Mouse (Mus musculus): ENCODE measurements around the gene Qrfp.

Gene Qrfp

GRCm38 (mm10) chr2:31810444-31810843 lies at the start of gene Qrfp:
TSS of gene Qrfp (minus strand) at chr2:31810580.
- no peak for DNase-seq

DNA sequence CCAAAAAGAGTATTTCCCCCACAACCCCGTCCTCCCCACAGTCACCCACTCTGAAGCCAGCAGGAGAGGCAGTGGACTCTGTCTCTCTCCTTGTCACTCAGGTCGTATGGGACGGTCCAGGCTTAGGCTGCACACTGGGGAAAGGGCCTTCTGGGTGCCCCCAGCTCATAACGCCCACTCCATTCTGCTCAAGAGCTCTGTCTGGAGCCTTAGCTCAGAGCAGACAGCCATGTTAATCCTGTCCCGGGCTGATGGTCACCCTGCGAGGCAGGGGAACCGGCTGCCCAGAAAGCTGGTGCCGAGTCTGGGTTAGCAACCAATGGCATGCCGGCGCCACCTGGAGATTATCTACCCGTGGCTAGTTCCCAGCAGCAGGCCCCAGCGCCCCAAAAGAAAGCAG lies 48.1 kb upstream of the Qrfp start:
- no peak for DNase-seq

DNA sequence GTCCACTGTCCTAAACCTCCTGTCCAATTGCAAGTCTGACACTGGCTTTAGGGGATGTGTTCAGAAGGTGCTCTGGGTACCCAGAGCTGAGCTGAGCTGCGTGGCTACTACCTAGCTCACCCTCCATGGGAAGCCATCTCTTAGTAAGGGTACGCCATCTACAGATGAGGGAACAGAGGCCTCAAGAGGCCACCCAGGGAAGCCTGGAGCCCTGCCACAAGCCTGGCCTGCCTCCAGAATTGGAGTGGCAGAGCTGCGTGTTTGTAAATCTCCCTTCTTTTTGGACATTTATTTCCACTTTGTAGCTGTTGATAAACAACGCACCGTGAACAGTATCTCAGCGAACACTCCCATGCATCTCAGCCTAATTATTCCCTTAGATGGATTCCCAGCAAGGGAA lies 46.8 kb upstream of the Qrfp start:
- DNase-seq = no peak

- DNase-seq = no peak
These were observed 45.6 kb upstream of the Qrfp start for GRCm38 (mm10) chr2:31855991-31856390.

- DNase-seq = no peak
These were observed 39.8 kb upstream of the Qrfp start for GRCm38 (mm10) chr2:31850141-31850540.

DNA sequence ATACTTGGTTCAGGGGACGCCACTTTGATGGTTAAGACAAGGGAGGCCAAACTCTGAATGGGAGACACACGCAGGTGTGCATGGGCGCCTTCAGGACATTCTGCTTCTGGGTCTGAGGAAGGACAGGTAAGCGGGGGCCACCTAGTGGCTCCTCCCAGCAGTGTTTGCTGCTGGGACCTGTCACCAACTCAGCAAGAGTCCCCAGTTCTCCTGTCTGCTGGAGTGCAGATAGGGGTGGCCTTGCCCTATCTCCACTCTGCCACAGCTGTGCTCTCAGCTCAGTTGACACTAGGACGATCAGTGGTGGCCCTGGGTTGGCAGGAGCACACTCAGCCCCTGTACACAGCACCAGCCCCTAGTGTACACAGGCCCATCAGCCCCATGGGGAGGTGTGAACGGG lies 37.5 kb upstream of the Qrfp start:
- peak; percentile 49 for DNase-seq

DNA sequence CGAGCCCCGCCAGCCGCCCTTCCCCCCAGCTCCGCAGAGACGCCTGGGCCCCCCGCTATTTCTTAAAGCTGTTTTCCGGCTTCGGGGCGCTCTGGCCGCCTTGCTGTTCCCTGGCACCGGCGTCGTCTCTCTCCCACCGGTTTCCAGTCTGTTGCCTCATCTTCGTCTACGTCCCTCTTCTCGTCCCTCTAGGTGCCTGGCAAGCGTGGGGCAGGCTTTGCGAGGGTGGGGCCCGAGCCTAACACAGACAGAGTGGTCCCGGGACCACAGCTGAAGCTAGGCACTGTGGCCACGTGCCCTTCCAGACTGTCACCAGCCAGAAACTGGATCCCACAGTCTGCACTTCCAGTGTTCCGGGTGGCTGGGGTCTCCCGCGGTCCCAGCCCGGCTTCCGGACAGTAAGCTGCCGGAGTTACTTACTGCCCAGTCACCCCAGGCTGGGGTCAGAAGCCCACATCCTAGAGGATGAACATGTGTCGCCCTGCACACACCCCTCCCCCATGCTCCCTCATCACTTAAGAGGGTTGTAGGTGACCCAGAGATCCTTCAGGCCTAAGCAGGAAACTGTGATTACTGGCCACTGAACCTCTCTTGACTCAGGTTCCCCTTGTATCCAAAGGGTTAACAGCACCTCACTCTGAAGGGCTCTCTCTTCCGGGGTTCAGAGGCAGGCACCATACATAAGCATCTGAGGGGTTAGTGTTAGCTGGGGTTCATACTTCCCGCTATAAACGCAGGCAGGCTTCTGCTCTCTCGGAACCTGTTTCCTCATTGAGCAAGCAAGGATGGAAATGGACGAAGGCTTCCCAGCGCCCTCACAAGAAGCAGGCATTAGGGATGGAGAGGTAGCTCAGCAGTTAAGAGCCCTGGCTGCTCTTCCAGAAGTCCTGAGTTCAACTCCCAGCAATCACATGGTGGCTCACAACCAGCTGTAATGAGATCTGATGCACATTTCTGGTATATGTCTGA lies 36.6 kb upstream of the Qrfp start:
- DNase-seq = no peak

GRCm38 (mm10) chr2:31845896-31846691 lies 35.7 kb upstream of the Qrfp start, which contains the start of gene Fibcd1:
TSS of gene Fibcd1 (minus strand) at chr2:31846005.
- no peak for DNase-seq

DNA sequence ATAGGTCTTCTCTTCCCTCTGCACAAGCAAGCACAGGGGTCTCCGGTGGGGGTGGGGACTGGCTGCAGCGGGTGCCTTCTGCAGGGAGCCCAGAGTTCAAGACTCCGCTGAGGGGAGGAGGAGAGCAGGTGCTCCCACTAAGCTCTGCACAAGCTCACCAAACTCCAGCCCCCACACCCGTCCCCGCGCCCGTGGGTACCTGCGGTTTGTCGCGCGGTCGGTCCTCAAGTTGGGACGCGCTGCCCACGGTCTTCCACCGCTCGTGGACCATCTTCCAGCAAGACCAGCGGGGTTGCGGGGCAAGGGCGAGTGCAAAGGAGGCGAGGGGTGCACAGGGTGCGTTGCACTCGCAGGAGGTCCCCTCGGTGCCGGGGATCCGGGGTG lies 35.1 kb upstream of the Qrfp start:
- DNase-seq = no peak

DNA sequence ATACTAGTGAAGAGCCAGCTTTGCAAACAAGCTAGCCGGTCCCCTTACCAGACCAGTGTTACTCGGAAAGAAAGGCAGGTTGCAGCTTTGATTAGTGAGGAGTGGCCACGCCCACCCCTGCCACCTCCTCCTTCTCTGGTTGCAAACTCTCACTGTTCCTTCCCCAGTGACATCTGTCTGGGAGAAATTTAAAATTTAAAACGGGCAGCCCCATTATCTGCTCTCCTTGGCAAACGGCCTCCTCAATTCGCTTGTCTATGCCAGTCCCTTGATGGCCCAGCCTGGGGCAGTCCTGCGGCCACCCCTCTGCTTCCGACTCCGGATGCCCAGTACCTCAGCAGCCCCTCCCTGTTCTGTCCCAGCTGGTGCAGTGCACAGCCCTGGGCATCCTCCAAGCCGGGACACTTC lies 34.4 kb upstream of the Qrfp start:
- DNase-seq = no peak

DNA sequence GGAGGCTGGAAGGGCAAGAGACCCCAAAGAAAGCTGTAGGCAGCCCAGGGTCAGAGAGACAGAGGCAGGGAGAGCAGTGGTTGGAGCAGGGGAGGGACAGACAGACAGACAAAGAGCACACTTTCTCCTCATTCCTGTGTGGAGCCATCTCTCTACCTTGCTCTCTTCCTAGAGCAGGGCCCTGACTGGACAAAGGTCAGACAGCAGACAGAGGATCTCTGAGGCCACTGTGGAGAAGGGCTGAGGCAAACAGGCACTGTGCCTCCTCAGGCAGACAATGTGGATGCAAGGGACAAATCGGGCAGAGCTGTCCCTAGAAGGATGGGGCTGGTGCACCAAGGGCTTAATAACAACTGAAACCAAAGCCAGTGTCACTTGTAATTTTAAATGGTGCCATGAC lies 28.5 kb upstream of the Qrfp start:
- no peak for DNase-seq

GRCm38 (mm10) chr2:31836985-31837384 lies 26.6 kb upstream of the Qrfp start:
- no peak for DNase-seq

DNA sequence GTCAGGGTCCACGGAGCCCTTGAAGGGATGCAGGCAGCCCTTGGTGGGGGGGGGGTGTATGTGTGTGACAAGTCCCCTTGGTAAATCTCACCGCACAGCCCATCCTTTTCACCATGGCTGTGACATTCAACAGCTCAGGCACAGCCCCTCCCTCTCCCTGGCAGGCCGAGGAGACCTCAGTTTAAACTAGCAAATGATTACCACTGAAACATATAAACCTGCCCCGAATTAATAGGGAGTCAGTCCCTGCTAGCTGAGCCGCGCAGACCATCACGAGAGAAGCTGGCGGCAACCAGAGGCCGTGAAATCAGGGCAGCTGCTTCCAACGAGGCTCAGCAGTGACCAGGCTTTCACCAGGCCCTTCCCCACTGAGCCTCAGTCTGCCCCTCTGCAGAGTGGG lies 25.7 kb upstream of the Qrfp start:
- DNase-seq = no peak

GRCm38 (mm10) chr2:31828311-31828825 lies 18.0 kb upstream of the Qrfp start:
- DNase-seq = no peak

DNA sequence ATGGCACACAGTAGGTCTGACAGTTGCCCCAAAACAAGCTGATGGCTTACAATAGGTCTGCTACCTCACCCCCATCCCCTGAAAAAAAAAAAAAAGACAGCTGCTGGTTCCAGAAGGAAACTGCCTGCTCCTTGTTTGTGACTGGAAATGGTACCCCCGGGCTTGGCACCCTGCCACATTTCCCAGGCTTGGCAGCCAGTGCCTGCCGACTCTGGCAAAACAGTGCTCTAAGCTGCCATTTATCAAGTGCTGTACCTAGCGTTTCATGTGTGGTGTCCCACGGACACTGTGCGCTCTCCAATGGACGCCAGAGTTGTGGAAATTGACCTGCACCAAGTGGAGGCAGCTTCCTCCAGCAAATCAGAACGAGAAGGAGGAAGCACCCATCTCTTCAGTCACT lies 17.5 kb upstream of the Qrfp start:
- no peak for DNase-seq

GRCm38 (mm10) chr2:31826094-31827085 lies 16.0 kb upstream of the Qrfp start:
- no peak for DNase-seq

GRCm38 (mm10) chr2:31825469-31825911 lies 15.1 kb upstream of the Qrfp start:
- DNase-seq = no peak

DNA sequence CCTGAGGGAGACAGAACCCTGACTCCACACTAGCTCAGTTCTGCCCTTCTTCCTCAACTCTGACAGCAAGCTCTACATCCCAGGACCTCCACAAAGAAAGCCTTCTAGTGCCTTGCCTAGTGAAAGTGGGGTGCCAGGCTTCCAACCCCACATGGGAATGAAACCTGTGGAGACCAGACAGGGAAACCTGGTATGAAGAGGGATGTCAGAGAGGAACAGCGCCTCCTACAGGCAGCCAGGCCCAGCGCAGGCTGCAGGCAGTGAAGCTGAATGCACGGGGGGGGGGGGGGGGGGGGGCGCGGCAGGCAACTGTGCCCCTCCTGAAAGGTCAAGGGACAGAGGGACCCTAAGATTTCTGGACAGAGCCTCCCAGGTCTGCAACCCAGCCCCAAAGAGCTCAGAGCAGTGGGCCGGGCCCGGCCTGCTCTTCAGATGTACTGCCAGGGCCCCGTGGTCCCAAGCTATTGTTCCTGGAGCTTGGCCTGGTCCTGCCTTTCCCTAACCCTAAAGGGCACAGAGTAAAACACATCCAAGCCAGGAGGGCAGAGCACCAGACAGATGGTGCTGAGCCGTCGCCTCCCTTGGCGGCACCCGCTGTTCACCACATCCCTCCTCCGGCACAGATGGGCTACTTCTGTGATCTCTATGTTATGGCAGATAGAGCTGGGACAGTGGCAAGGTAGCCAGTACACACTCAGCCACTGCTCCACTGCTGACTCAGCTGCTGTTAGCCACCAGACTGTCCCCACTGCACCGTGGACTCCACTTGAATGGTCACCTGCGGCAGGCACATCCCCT lies 13.8 kb upstream of the Qrfp start:
- DNase-seq = no peak

DNA sequence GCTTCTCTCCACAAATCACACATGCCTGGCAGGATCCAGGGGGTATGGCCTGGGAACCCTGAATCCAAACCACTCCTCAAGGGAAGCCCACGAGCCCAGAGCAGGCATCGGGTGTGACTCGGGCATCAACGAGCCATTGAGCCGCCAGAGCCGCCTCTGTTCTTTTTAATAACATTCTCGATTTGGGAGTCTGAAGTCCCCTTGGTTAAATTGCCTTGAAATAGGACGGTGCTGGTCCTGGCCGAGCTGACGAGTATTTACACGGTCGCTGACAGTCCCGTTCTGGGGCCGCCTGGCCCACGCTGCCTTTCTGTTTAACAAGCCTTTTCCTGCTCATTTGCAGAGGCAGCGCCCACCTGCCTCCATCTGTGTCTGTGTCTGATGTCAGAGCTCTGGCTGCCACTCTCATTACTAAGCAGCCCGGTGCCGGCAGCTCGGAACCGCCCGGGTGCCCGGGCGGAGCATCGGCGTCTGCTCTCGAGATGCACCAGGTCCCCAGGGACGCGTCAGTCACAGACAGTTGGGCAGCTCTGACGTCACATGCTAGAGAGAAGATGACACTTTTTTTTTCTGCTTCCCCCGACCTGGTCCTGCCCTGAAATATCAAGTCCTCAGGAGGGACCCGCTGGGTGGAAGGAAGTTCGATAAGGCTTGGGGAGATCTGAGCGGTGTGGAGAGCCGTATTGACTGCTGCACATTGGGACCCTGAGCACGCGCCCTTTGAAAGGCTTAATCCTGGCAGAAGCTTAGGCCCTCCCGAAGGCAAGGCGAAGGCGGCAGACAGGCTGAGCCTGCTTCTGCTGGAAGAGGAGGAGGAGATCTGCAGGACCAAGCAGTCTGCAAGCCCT lies 12.4 kb upstream of the Qrfp start:
- DNase-seq = peak; percentile 48

- peak; percentile 56 for DNase-seq
These were observed 5.0 kb upstream of the Qrfp start for GRCm38 (mm10) chr2:31815367-31815766.
